Mouse (Mus musculus) naive thymus-derived CD4-positive, alpha-beta T cell, adult 2 months (primary cell): ENCODE data around the gene Mif.
"Not testable (repeated sequence)": the region's sequence is repeated elsewhere in the genome, so short reads cannot be mapped to it uniquely, and the experiment has no call there.

Source experiments
- DNase-seq: peaks from one replicate; pipeline ENCODE4 v3.0.0-alpha.2; 2011; ENCODE audit warnings: low read depth

The Mif gene

GRCm38 (mm10) chr10:75872915-75873542 lies 13.0 kb upstream of the Mif start:
- DNase-seq, result no peak

GRCm38 (mm10) chr10:75872025-75872914 lies 12.2 kb upstream of the Mif start:
- DNase-seq, result no peak

GRCm38 (mm10) chr10:75861587-75861986 lies 1.5 kb upstream of the Mif start:
- DNase-seq, result no peak

- no peak for DNase-seq
Observed at GRCm38 (mm10) chr10:75860746-75861145, 706 bp upstream of the Mif start.

GRCm38 (mm10) chr10:75859107-75859746 lies 813 bp downstream of the Mif start:
- peak; percentile 55 for DNase-seq

GRCm38 (mm10) chr10:75857598-75857997 lies 2.4 kb downstream of the Mif start:
- DNase-seq, result no peak

GRCm38 (mm10) chr10:75856976-75857375 lies 3.1 kb downstream of the Mif start:
- no peak for DNase-seq

GRCm38 (mm10) chr10:75856155-75856907 lies 3.7 kb downstream of the Mif start:
- no peak for DNase-seq

- DNase-seq, result no peak
Observed at GRCm38 (mm10) chr10:75855416-75855981, 4.5 kb downstream of the Mif start.

GRCm38 (mm10) chr10:75854791-75855190 lies 5.2 kb downstream of the Mif start:
- DNase-seq, result no peak

- no peak for DNase-seq
Observed at GRCm38 (mm10) chr10:75854096-75854495, 5.9 kb downstream of the Mif start.

GRCm38 (mm10) chr10:75853452-75853851 lies 6.6 kb downstream of the Mif start:
- peak; percentile 92 for DNase-seq

- no peak for DNase-seq
Observed at GRCm38 (mm10) chr10:75852539-75853125, 7.4 kb downstream of the Mif start.

- DNase-seq, result no peak
Observed at GRCm38 (mm10) chr10:75851681-75852080, 8.4 kb downstream of the Mif start.

GRCm38 (mm10) chr10:75851076-75851475 lies 9.0 kb downstream of the Mif start:
- no peak for DNase-seq

- peak; percentile 51 for DNase-seq
Observed at GRCm38 (mm10) chr10:75848382-75848781, 11.7 kb downstream of the Mif start.

- DNase-seq, result no peak
Observed at GRCm38 (mm10) chr10:75845306-75845930, 14.6 kb downstream of the Mif start.

- DNase-seq, result no peak
Observed at GRCm38 (mm10) chr10:75844800-75845199, 15.2 kb downstream of the Mif start.

- DNase-seq, result not testable (repeated sequence)
Observed at GRCm38 (mm10) chr10:75843898-75844297, 16.1 kb downstream of the Mif start.

- no peak for DNase-seq
Observed at GRCm38 (mm10) chr10:75839092-75839491, 20.9 kb downstream of the Mif start.

GRCm38 (mm10) chr10:75837248-75837759 lies 22.7 kb downstream of the Mif start, which contains the start of gene Gstt2:
Gene Gstt2 (minus strand): TSS chr10:75837424.
- peak; percentile 70 for DNase-seq
